Mouse (Mus musculus) activated CD4-positive, CD25-positive, alpha-beta regulatory T cell, adult 4 months (primary cell): ENCODE measurements around the gene Ovch2. TPM values are rescaled to one million over a fixed set of nuclear protein-coding genes. Genes with fewer than 3 reads are reported as not detected.
"Not testable (repeated sequence)": the region's sequence is repeated elsewhere in the genome, so short reads cannot be mapped to it uniquely, and the experiment has no call there.

Experiments used
- ATAC-seq: one replicate; pipeline ENCODE4 v1.8.0; 2017
- polyA plus RNA-seq, 2 experiments: library from polyadenylated mRNA; unstranded; fragments of 100-300 nt; shearing (Covaris generic); gene quantifications; one replicate each; pipeline ENCODE4 v1.2.1; 2017

Ovch2 gene
- not detected for polyA plus RNA-seq

DNA sequence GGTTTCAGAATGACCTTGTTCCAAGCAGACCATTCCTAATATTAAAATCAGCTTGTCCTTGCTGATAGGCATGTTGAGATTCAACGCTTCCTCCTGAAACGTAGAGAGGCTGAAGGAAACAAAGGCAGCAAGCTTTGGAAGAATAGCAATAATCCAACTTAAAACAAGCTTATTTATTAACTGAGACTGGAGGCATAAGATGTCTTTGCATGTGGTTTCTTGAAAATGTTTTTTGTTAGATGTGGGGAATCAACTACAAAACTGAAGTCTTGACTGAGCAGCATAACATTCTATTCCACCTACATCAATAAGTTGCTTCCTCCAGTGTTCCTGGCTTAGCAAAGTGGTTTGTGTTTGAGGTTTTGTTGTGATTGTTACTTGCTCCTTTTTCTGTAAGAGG lies at the start of gene Ovch2:
Gene Ovch2, minus strand, starts transcription at position 101 of the 400 bp plus-strand sequence.
- no peak for ATAC-seq

DNA sequence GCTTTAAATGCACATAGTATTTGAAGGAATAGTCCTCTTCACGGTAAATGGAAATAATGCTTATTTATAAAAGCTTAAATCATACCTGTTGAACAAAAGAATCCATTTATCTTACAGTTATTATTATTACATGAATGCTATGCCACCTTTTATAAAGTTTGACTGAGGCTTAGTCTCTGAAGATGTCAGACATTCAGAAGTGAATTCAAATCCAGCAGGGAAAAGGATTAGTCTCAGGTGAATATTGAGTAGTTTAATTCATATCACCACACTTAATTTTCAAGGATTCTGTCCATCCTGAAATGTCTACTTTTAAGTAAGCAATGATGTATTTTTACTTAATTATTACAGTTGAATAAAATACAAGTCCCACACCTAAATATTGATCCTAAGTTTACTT lies 46.4 kb upstream of the Ovch2 start, which contains the start of gene Olfr470:
Gene Olfr470, minus strand, starts transcription at position 101 of the 400 bp plus-strand sequence.
- ATAC-seq = not testable (repeated sequence)

DNA sequence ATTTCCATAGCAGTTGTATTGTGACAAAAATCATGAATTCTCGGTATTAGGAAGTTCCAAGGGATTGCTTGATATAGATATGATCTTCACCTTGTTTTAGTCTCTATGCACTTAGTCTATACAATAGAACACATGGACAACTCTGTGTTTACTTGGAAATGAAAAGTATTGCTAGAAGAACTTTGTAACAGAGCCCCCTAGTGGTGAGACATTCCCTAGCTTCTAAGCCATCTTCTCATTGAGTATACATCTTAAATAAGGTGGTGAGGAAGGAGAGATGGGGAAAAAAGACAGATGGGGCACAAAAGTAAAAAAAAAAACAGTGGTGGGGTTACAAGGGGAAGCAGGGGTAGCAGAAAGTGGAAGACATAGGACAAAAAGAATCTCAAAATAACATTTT lies 40.7 kb upstream of the Ovch2 start:
- no peak for ATAC-seq

DNA sequence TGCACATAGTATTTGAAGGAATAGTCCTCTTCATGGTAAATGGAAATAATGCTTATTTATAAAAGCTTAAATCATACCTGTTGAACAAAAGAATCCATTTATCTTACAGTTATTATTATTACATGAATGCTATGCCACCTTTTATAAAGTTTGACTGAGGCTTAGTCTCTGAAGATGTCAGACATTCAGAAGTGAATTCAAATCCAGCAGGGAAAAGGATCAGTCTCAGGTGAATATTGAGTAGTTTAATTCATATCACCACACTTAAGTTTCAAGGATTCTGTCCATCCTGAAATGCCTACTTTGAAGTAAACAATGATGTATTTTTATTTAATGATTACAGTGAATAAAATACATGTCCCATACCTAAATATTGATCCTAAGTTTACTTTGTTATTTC lies 24.4 kb upstream of the Ovch2 start, which contains the start of gene Olfr469:
Gene Olfr469, minus strand, starts transcription at position 101 of the 400 bp plus-strand sequence.
- not testable (repeated sequence) for ATAC-seq

DNA sequence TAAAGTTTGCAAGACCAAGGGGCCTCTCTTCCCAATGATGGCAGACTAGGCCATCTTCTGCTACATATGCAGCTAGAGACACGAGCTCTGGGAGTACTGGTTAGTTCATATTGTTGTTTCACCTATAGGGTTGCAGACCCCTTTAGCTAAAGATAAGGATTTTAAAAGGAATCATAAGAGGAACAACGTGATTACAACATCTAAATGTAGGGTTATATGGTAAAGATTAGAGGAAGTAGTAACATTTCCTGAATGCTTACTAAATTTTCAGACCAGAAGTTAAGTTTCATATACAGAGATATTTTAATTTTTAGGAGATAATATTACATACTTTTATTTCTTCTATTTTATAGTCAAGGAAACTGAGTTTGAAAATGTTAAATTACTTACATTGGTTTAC lies 22.9 kb upstream of the Ovch2 start:
- ATAC-seq = not testable (repeated sequence)

DNA sequence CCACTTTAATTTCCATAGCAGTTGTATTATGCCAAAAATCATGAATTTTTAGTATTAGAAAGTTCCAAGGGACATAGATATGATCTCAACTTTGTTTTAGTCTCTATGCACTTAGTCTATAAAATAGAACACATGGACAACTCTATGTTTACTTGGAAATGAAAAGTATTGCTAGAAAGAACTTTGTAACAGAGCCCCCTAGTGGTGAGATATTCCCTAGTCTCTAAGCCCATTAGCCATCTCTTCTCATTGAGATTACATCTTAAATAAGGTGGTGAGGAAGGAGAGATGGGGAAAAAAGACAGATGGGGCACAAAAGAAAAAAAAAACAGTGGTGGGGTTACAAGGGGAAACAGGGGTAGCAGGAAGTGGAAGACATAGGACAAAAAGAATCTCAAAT lies 18.4 kb upstream of the Ovch2 start:
- no peak for ATAC-seq

DNA sequence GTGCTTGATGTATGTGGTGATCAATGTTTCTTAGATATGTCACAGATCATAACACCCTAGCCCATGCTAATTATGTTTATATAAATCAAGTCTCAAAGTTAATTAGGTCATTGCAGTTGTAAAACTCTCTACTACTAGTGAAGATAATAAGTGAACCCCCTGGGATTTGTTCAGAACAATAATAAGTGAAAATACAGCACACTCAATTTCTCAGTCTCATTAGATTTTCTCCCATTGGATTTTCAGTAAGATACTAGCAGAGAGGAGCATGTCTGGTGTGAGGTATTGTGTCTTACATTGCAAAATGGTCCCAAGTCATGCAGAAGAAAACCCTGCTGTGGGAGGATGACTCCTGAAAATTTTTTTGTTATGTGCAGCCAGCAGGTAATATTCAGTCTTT lies 11.0 kb upstream of the Ovch2 start, which contains the start of gene Olfr467:
Gene Olfr467, plus strand, starts transcription at position 301 of the 400 bp plus-strand sequence.
- ATAC-seq = no peak

DNA sequence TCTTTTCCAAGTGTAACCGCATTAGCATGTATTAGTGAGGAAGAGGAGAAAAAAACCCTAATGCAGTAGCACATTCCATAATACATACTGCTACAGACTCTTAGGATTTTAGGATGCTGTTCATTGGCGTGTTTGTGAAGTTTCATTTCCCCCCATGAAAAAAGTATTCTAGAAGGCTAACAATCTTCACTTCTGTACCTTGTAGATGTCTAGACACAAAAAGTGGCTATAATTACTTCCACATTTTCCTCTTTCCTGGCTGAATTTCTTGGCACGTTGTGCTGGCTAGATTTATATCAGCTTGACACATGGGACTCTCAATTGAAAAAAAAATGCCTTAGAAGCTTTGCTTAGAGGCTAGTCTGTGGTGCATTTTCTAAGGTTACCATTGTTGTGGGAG lies 1.1 kb upstream of the Ovch2 start:
- ATAC-seq = no peak

DNA sequence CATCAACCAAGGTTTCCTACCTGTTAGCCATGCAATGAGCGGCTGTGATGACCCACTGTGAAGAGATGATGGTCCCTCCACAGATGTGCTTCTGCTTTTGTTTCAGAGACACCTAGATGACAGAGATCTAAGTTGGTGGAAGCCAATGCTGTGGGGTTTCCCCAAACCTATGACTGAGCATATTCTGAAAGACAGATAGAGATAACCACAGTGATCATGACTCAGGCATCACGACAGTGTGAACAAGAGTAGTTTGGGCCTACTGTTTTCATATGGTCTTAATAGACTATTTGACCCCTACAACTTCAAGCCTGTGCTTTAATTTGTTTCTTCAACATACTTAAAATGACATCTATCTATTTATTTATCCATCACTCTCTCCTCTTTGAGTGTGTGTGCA lies 4.5 kb downstream of the Ovch2 start:
- no peak for ATAC-seq

DNA sequence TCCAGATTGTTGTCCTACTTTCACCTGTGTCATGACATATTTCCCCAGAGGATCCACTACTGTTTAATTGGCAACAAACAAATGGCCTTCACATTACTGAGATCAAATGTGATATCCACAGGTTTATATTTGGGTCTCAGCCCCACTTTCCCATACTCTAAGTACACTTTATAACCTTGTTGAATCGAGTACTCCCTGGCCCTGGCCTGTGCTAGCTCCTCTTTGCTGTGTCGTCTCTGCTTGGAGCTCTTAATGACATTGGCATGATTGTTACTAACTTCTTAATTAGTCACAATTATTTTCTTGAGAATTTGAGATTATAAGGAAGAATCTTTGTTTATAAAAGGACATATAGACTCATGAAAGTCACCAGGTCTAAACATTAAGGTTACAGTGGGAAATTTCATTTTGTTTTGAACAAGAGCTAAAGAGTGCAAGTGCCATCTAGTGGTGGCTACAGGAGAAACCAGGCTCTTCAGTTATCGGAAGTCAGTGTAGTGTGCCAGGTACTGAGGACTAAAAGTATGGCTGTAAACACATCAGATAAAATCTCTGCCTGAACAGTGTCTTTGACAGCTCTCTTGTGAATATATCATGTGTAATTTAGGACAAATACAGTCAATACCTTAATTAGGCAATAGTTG lies 12.9 kb downstream of the Ovch2 start:
- no peak for ATAC-seq

DNA sequence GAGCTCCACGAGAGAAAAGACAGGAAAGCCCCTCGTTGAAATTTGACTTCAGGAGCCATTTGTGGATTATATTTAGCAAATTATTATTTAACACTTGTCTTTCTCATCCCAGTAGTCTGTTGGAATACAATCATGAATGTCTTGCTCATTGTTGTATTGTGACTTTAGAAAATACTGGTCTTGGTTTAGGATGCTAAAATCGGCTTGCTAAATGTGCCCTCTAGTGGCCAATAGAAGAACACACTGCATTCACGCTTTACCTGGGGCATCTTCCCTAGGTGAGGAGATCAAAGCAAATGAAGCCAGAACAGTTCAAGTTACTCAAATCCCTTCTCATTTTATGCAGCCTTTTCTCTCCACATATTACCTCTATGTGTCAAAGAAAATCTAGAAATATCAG lies 21.4 kb downstream of the Ovch2 start:
- peak; percentile 57 for ATAC-seq

DNA sequence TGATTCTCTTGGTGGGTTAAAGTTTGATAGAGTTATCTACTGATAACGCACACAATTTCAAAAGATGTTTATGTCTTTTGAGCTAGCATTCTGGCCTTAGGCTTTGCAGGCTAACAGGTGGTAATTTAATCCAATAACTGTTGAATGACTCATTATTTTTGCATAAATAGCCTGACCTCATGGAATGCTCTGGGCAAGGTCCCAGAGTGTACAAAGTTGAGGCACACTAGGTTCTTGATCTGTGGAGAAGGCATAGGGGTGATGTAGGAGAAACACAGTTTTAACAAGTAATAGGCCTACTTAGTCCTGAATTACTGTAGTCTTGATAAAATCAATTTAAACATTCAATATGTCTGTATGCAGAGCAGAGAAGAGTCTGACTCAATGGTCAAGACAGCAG lies 22.8 kb downstream of the Ovch2 start:
- ATAC-seq = no peak

DNA sequence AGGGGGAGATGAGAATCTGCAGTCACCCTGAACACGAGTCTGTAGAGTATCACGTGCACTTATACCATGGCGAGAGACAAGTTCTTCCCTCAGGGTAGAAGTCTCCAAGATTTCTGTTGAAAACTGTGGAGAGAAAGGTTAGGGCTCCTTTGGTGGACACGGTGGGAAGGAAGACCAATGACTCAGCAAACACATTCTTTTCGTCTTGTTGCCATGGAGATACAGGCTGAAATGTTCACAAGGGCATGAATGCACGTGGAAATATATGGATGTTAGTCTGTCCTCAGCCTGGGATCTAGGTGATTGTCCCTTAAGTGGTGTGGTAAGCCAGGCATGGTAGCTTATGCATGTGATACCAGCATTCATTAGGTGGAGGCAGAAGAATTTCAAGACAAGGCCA lies 30.2 kb downstream of the Ovch2 start:
- no peak for ATAC-seq

DNA sequence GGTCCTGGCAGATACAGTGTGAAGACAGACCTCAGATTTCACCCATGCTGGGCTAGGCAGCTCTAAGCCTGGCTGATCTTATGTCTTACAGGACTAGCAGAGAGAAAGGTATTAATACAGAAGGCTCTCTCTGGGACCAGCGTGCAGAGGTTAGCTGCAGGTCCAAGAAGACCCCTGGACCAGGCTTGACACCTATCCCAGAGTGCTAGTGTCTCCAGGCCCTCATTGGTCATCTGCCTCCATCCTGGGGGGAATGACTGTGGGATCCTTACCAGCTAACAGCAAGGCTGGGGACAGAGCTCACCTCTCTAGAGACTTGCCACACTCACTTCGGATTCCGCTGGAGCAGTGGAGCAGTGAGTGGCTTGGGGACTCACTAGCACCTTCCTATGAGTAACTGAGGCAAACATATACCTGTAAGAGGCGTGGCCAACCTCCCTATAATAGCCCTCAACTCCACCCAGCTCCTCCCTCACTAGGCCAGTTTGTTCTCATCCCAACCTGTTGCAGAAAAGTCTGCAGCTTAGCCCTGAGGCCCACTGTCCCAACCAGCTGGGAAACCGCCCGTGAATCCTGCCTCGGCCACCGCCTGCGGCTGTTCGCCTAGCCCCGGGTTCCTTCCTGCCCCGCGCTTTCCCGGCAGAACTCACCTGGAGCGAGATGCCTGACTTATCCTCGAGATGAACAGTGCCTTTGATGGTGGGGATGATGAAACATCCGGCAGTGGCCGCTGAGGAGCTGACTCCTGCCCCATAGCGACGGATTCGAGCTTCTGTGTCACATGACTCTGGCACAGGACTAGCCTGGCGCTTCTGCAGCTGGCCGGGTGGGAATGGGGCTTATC lies 43.5 kb downstream of the Ovch2 start, which contains the start of gene Cyb5r2:
Gene Cyb5r2, minus strand, starts transcription at position 725 of the 844 bp plus-strand sequence.
- no peak for ATAC-seq

DNA sequence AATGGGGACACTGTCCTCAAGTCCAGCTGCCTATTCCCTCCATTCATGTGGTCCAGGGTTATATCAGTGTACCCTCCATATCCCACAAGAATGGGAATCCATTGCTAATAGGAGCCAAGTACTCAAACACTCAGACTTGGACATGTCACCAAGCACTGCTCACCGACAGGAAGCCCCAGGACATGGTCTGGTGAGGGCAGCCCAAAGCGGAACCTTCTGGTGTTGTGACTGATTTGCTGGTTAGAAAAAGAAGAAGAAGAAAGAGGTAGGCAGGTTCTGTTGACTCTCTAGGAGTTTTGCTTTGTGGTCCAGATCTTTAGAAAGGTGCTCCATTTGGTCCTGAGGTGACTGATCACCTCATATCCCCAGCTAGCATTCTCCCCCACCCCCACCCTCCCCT lies 44.3 kb downstream of the Ovch2 start:
- ATAC-seq = no peak

DNA sequence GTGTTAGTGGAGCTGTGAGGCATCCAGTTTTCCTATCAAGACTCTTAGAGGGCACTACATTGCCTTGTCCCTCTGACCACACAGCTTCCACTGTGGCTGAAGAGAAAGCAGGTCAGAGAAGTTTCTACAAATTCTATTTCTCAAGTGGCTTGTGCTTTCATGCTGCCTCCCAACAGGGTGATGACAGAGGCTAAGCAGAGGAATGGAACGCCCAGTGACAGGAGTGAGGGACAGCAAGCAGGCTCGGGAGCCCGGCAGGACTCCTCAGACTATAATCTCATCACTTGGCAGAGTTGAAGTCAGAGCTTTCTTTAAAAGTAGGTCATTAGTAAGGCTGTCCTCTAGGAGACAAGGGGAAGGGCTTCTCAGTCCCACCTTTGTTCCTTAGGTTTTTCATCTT lies 45.1 kb downstream of the Ovch2 start:
- ATAC-seq = no peak

DNA sequence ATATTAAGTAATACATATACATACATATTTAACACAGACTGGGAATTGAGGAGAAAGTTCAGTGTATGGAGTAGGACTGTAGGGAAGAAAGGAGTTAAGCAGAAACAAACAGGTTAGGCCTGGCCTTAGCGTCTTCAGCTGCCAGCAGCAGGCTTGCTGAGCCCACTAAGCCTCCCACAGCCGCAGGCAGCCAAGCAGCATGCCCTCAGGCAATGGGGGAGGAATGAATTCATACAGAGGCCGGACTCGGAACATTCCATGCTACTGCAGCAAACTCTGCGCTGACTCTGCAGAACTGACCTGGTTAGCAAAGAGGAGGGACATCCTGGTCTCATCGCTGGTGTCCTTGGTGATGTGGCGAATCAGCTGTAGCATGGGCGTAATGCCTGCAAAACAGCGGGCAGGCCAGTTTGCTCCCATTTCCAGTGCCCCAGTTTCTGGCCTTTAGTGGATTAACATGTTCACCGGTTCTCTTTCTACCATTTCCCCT lies 48.9 kb downstream of the Ovch2 start:
- no peak for ATAC-seq

DNA sequence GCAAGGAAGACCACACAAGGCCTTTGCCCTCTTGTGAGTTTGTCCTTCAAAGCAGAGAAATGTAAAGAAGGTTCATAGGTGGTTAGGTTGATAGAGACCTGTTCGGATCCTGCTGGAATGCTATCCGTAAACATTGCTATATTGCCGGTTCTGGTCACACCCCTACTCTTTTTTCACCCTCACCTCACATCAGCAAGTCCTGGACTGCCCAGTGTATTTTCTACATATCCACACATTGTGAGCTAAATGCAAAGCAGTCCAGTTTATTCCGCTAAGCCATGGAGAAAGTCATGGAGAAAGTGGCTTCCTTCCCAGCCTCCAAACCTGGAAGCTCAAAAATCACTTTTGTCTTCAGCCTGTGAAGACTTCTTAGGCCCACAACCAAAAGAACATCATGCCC lies 51.3 kb downstream of the Ovch2 start:
- no peak for ATAC-seq

DNA sequence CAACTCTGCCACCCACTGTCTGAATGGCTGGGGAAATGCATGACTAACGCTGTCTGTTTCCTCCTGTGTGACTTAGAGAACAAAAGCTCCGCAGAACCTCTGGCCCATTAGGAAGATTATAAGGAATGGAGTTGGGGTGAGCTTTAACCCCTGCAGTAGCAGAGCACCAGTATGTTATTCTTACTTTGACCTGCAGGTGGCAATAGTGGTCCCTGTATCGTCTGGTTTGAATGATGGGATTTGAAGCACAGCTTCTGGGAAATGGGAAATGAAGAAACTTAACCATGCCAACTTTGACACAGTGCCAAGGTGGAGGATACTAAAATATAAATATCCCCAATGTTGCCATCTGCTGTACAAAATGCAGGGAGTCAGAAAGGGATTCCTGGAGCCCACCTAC lies 51.7 kb downstream of the Ovch2 start:
- peak; percentile 47 for ATAC-seq

DNA sequence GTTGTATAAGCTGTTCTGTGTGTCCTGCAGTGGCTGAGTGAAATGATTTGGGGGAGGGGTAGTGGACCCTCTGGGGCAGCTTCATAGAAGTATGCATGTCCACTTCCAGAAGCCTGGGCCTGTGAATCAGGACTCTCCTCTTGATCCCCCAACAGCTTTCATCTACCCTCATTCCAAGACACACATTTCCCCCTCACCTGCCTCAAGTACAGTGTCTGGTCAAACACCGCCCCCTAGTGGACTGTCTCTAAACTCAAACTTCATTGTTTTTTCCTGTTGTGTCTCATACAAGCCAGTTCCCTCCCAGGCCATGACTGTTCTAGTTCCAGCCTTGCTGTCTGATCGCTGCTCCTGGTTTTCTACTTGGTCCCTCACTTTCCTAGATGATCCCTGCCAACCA lies 53.1 kb downstream of the Ovch2 start:
- ATAC-seq = peak; percentile 73

DNA sequence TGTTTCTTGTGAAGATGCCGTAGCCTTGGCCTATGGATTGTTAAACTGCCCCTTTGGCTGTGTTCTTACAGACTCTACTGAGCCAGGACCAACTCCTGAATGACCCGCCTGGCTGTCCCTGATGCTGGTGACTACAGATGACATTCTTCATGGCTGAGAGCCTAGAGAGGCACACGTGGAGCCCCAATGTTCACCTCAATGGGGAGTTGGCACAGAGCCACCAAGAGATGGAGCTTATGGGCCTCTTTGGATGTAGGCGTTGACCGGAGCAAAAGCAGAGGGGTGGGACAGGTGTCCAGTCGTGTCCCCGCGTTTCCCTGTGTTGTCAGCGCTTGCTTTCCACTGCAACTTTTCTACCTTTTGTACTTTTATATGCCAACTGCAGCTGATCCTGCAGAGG lies 53.5 kb downstream of the Ovch2 start:
- no peak for ATAC-seq

DNA sequence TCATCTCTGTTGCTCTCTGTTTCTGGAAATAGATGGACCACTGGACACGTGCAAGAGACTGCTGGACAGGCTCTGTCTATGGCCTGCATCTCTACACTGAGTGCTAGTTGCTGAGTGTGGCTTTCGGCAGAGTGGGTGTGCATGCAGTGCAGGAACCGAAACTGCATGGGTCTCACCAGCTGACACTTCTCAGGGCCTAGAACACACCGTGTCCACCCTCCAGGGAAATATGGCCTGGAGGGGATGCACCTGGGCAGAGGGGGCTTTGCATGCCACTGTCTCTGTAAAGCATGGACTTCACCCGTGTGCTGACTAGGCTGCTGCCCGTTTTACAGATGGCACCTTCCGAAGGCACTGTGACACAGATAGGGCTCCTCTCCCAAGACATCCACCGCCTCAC lies 55.0 kb downstream of the Ovch2 start:
- ATAC-seq = no peak

DNA sequence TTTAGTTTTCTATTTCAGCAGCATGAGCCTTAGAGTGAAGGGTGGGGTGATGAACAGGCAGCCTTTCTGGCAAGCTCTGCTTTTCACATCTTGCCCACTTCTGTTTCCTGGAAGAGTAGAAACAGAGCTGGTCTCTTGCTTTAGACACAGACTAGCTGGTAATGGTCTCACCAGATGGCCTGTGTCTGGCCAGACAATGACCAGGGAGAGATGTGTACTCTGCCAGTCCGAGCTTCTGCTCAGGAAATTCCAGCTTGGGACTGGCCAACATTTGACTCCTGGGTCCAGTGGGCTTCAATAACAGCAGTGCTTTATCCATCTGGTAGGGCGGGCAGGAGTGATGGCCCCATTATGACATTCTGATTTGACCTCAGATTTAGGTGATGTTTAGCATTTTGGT lies 55.9 kb downstream of the Ovch2 start:
- no peak for ATAC-seq

DNA sequence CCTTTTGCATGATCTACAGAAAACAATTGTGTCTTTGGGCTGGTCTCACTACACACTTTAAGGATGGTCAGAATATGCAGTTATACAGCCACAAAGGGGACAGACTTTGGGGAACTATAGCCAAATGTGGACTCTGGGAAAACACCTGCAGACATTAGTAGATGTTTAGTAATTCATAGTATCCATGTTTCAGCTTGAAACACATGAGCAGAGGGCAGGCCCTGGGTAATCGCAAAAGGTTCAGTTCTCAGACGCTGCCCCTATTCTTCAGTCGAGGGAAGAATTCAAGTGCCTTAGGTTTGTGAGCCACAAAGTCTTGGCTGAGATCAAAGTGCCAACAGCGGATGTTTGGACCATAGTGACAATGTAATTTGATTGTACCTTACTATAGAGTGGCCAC lies 56.6 kb downstream of the Ovch2 start:
- ATAC-seq = no peak
